Mouse (Mus musculus) neural tube, embryonic 10.5 days (tissue): ENCODE results near the gene Pmpcb.

ENCODE experiments used
- DNase-seq: peaks from one replicate; pipeline ENCODE4 v3.0.0-alpha.2; 2017; ENCODE audit warnings: low spot score; ENCODE audit errors: extremely low spot score

The Pmpcb gene

GRCm38 (mm10) chr5:21792166-21792565, 55.2 kb downstream of the Pmpcb start:
- no peak for DNase-seq

- no peak for DNase-seq
These were observed 66.0 kb downstream of the Pmpcb start for GRCm38 (mm10) chr5:21802907-21803306.

- no peak for DNase-seq
These were observed 66.8 kb downstream of the Pmpcb start for GRCm38 (mm10) chr5:21803691-21804188.

GRCm38 (mm10) chr5:21804837-21805236, 67.9 kb downstream of the Pmpcb start:
- no peak for DNase-seq
